Mouse (Mus musculus) gastrocnemius, postnatal 4 days (tissue): Measurements from ENCODE around the gene Olfr26. TPM values are rescaled to one million over a fixed set of nuclear protein-coding genes. Genes with fewer than 3 reads are reported as not detected.
"Not testable (repeated sequence)": the region's sequence is repeated elsewhere in the genome, so short reads cannot be mapped to it uniquely, and the experiment has no call there.

Experiments used
- DNase-seq, 2 experiments: peaks; one replicate each; pipeline ENCODE4 v3.0.0; 2021 to 2022; ENCODE audit warnings: low spot score in 2 of 2, mixed read lengths in 2 of 2
- long read RNA-seq, 2 experiments: library from polyadenylated mRNA; stranded (forward); transcript quantifications; one replicate each; pipeline ENCODE4 v2.0.0; 2021
- total RNA-seq, 2 experiments: library from RNA; stranded (reverse); gene quantifications; 2 replicates each; pipeline ENCODE4 v1.2.3; 2021

Olfr26 gene
- not detected for total RNA-seq
- long read RNA-seq, experiment 1: 0 reads
- long read RNA-seq, experiment 2: 0 reads

DNA sequence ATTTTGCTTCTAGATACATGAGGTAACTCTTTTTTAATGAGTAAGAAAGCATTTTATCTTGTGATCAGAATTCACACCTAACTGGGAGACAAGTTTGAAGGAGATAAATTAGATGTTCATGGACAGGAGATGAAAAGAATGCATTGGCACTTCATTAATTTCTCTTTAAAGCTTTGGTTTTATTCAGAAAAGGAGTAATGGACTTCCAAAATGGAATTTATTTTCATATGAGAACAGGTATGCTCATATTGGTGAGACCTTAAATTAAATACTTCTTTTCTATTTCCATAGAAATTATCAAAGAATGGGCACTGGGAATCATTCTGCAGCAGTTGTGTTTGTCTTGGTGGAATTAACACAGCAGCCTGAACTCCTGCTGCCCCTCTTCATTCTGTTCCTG lies at the start of gene Olfr26:
TSS of gene Olfr26 (plus strand) at position 301 of the 400 bp plus-strand sequence.
- DNase-seq: no peak

DNA sequence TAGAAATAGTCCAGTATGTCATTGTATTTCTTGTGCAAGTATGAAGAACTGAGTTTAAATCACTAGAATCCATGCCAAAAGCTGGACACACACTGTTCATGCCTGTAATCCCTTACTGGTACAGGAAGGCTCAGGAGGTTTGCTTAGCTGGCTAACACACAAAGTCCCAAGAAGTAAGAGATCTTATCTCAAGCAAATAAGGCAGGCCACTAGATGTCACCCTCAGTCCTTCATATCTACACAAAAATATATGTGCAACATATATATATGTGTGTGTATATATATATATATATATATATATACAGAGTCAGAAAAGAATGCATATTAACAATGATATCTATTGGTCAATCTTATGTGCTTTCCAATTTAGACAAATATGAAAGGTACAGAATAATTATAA lies 49.2 kb upstream of the Olfr26 start:
- DNase-seq: no peak

DNA sequence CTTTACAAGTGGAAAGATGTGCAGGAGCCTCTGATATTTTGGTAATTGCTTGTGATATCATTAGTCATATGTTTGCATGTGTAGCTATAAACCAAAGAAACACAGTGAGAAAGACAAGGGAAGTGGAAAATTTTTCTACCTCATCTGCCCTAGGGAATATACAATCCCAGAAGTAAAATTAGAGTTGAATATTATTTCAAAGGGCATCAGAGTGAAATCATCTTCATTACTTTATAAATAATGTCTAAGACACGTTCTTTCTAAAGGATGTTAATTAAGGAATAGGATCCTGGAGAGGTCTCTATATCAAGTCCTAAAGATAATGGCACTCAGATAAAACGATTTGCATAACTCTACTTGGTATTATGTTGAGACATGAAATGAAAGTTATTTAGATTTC lies 40.5 kb upstream of the Olfr26 start, which contains the start of gene Olfr922:
TSS of gene Olfr922 (plus strand) at position 301 of the 400 bp plus-strand sequence.
- DNase-seq: no peak

DNA sequence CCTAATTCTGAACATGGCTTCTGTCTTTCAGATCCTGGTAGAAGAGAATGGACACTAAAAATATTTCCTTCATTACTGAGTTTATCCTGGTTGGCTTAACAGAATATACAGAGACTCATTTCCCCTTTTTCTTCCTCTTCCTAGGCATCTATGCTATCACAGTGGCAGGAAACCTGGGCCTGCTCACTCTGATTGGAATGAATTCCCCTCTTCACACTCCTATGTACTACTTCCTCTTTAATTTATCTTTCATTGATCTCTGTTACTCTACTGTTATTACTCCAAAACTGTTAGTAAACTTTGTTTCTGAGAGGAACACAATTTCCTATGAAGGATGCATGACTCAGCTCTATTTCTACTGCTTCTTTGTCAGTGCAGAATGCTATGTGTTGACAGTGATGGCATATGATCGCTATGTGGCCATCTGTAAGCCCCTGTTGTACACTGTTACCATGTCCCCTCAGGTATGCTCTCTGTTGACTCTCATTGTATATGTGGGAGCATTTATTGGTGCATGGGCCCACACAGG lies 39.3 kb upstream of the Olfr26 start:
- DNase-seq: no peak

DNA sequence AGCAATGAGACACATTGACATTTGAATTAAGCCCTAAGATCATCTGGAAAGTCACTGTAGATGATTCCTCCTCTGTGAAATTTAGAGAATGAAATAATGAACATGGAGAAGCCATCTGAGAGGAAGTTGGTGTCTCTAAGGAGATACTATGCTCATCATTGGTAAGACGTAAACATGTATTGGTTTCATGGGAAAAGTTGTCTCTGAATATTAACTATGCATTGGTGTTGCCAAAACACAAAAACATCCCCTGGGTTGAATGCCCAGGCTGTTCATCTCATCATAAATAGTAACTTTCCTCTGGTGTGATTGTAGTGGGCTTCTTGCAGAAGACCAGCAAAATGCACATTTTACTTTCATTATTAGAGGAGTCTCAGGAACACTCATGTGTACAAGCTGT lies 28.6 kb upstream of the Olfr26 start, which contains the start of gene Olfr923:
TSS of gene Olfr923 (plus strand) at position 301 of the 400 bp plus-strand sequence.
- no peak for DNase-seq

DNA sequence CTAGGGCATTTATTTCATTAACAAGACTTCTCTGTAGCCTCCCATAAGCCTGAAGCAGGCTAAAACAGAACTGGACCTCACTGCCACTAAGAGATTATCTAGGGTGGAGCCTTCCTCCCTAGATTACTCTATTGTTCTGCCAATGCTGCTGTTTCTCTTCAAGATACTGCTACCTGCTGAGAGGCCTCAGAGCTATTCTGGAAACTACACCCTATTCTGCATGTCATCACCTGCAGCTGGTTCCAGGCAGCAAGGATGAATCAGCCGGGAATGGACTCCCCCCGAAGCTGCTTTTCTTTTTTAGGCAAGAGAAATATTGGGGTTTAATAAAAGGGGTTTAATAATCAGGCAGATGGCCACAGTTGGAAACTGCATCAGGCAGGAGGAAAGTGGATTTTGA lies 21.8 kb upstream of the Olfr26 start:
- DNase-seq: no peak

DNA sequence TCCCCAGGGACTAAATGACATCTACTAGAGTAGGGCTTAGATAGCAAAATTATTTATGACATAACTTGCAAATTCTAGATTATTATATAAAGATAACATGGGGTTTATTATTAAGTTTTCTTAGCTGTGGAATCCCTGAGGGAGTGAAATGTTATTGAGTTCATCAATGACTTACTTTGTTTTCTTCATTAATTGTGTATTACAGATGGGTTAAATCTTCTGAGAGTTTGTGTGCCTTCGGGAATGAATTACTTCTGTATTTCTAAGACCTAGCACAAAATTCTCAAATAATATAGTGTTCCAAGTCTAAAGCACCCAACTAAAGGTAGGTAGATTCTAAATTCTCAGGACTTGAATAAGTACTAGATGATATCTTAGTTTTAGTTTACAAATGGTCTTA lies 10.7 kb upstream of the Olfr26 start, which contains the start of gene Olfr924:
TSS of gene Olfr924 (plus strand) at position 301 of the 400 bp plus-strand sequence.
- no peak for DNase-seq

DNA sequence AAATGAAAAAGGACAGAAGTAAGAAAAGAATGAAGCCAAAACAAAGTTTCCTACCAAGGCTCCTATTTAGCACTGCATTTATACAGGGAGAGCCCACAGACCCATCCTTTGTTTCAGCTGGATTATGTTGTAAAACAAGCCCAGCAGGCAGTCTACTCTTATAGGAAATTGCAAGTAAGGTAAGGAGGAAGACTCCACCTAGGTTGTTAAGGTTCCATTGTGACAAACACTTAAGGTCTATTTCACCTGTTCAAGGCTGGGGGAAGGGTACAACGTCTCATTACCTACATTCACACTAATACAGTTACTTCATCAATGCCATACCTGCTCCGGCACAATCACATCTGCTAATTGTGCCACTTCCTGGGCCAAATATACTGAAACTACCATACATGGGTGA lies 20.0 kb downstream of the Olfr26 start:
- not testable (repeated sequence) for DNase-seq

DNA sequence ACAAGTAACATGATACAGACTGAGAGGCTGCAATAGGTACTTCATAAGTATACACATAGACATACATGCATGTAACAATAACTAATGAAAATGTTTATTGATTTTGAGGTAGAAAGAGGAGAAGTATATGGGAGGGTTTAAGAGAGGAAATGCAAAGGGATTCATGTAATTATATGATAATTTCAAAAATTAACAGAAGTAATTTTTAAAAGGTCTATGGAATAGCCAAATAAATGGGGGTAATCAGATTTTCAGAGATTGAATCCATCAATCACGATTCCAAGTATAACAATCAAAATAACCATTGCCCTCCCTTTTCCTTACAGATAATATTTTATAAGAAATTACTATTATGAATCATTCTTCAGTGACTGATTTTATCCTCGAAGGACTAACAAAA lies 22.0 kb downstream of the Olfr26 start, which contains the start of gene Olfr926:
TSS of gene Olfr926 (plus strand) at position 301 of the 400 bp plus-strand sequence.
- no peak for DNase-seq

Other genes with a start within 250 kb of the Olfr26 start
- gene Olfr914, start 250.0 kb upstream of the Olfr26 start, total RNA-seq: not detected
- not detected for gene Olfr916, start 195.2 kb upstream of the Olfr26 start, total RNA-seq
- not detected for gene Olfr917, start 189.2 kb upstream of the Olfr26 start, total RNA-seq
- gene Olfr918, start 180.5 kb upstream of the Olfr26 start, total RNA-seq: not detected
- not detected for gene Olfr919, start 151.4 kb upstream of the Olfr26 start, total RNA-seq
- gene Vwa5a, start 136.8 kb upstream of the Olfr26 start, total RNA-seq: 10 to 100 TPM; 39.5 to 40.3 TPM
- gene Olfr920, start 102.8 kb upstream of the Olfr26 start, total RNA-seq: under 1 TPM; 0.05 to 0.29 TPM
- gene Olfr921, start 82.0 kb upstream of the Olfr26 start, total RNA-seq: not detected
- gene Olfr922, start 40.4 kb upstream of the Olfr26 start, total RNA-seq: not detected
- not detected for gene Olfr923, start 28.5 kb upstream of the Olfr26 start, total RNA-seq
- not detected for gene Olfr924, start 10.6 kb upstream of the Olfr26 start, total RNA-seq
- not detected for gene Olfr926, start 22.1 kb downstream of the Olfr26 start, total RNA-seq
- not detected for gene Olfr930, start 74.7 kb downstream of the Olfr26 start, total RNA-seq
- gene Olfr933, start 117.3 kb downstream of the Olfr26 start, total RNA-seq: not detected
- gene Olfr934, start 133.3 kb downstream of the Olfr26 start, total RNA-seq: not detected
- not detected for gene Olfr935, start 144.6 kb downstream of the Olfr26 start, total RNA-seq
- gene Olfr146, start 168.3 kb downstream of the Olfr26 start, total RNA-seq: not detected
- gene Olfr937, start 209.9 kb downstream of the Olfr26 start, total RNA-seq: not detected
- not detected for gene Olfr938, start 223.8 kb downstream of the Olfr26 start, total RNA-seq